Mouse (Mus musculus) midbrain, embryonic 15.5 days (tissue): ENCODE measurements around the gene Fgfr2. TPM values are rescaled to one million over a fixed set of nuclear protein-coding genes. Genes with fewer than 3 reads are reported as not detected.

Experiments used
- ATAC-seq: fragments of 200-750 bp; cut with Nextera tagmentation; replicated peaks from 2 replicates; pipeline ENCODE4 v1.8.0; 2017; ENCODE audit warnings: moderate TSS enrichment
- H3K27ac ChIP-seq: fragments of 300-500 bp; sonication (generic); 2 replicates; pipeline ENCODE4 v1.5.1; 2015; ENCODE audit warnings: mild to moderate bottlenecking, inconsistent platforms
- H3K27me3 ChIP-seq: fragments of 300-500 bp; sonication (generic); replicated peaks from 2 replicates; pipeline ENCODE4 v1.6.1; 2015; ENCODE audit warnings: inconsistent platforms
- H3K36me3 ChIP-seq: fragments of 300-500 bp; sonication (generic); replicated peaks from 2 replicates; pipeline ENCODE4 v1.6.1; 2015; ENCODE audit warnings: inconsistent platforms
- H3K4me1 ChIP-seq: fragments of 300-500 bp; sonication (generic); 2 replicates; pipeline ENCODE4 v1.6.1; 2015; ENCODE audit warnings: inconsistent platforms
- H3K4me2 ChIP-seq: fragments of 300-500 bp; sonication (generic); 2 replicates; pipeline ENCODE4 v1.6.1; 2015; ENCODE audit warnings: inconsistent platforms, mild to moderate bottlenecking, moderate library complexity
- H3K4me3 ChIP-seq: fragments of 300-500 bp; sonication (generic); 2 replicates; pipeline ENCODE4 v1.5.1; 2015; ENCODE audit warnings: mild to moderate bottlenecking, inconsistent platforms
- H3K9ac ChIP-seq: fragments of 300-500 bp; sonication (generic); 2 replicates; pipeline ENCODE4 v1.6.1; 2015; ENCODE audit warnings: mild to moderate bottlenecking, inconsistent platforms
- H3K9me3 ChIP-seq: fragments of 300-500 bp; sonication (generic); 2 replicates; pipeline ENCODE4 v1.6.1; 2016; ENCODE audit warnings: inconsistent platforms
- WGBS: fragments of 180-500 bp; shearing (Covaris S2); methylation state at CpG from one replicate; pipeline ENCODE4 v1.1.7; 2015; ENCODE audit warnings: mixed read lengths; 5-methylcytosine and 5-hydroxymethylcytosine counted together
- polyA plus RNA-seq: library from polyadenylated mRNA; unstranded; fragments of >200 nt; fragmentation: Nextera tagmentation; extraction: Ambion mirVana; gene quantifications from 2 replicates; pipeline ENCODE4 v1.2.1, GENCODE M21; 2015

The Fgfr2 gene
- polyA plus RNA-seq, 1 experiment from 2014 or later, result 23.3 TPM

DNA sequence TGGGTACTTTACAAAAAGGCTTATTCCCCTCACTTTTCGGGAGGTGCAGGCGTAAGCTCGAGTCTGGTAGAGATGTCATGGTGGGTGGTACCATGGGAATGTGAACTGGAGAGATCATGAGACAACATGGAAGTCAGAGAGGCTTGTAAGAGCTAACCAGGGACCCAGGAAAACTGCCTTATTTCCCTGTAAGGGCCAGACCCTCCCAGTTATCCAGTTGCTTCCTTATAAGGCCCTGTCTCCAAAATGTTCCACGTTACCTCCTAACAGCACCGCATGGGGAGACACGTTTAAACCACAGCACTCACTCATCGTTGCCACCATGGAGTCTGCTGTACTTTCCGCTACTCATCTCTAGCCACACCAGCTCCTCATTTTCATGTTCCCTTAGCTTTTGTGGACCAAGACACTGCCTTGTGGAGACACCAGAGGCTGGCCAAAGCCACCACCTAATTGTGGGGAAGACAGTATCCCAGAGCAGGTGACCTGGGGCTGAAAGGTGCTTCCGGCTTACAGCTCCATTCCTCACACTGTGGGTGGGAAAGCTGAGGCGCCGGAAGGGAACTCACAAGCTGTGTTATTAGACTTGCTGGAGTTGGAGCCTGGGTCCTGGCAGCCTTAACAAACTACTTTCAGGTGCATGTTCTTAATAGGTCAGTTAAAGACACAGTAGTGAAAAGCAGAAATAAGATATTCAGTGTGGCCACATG is 2178.2 kb downstream of the Fgfr2 start:
- Histone ChIP-seq H3K36me3 (no peaks in the 10 kb centered on the region), H3K4me1 (no peaks in the 10 kb centered on the region), H3K4me2 (no peak overlapping the region), H3K9ac (no peak overlapping the region), H3K27ac (no peak overlapping the region), H3K27me3 (no peaks in the 10 kb centered on the region), H3K9me3 (no peaks in the 10 kb centered on the region), H3K4me3 (no peak overlapping the region)
- ATAC-seq, result no peak
- WGBS, result 88% methylated on average over 11 of the region's 11 CpGs

DNA sequence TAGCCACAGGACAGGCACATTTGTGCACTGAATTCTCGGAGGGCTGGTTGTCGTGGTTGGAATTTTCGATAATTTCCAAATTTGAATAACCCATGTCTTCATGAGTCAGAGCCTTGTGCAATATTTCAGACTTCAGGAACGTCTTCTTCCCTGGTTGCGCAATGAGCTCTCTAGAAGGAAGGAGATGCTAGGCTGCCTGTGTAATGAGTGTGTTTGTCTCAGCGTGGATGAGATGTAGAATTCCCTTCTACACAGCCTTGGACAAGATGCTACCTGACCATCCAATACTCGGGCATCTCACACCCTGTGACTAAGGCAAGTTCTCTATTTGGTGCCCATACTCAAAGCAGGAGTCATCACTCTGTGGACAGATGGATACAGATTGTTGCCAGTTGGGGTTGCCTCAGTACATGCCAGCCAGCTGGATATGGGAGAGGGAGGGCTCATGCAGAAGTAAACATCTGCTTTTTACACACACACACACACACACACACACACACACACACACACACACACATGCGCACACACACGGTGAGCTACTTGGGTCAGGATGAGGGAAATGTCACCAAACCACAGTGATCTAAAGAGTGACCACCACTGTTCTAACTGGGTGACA is 2179.8 kb downstream of the Fgfr2 start:
- Histone ChIP-seq H3K4me1 (no peaks in the 10 kb centered on the region), H3K4me3 (no peak overlapping the region), H3K4me2 (no peak overlapping the region), H3K36me3 (no peaks in the 10 kb centered on the region), H3K27ac (no peak overlapping the region), H3K9me3 (no peaks in the 10 kb centered on the region), H3K9ac (no peak overlapping the region), H3K27me3 (peaks cover 8% of the 10 kb centered on the region)
- WGBS, result 90% methylated on average over 9 of the region's 9 CpGs
- ATAC-seq, result no peak

DNA sequence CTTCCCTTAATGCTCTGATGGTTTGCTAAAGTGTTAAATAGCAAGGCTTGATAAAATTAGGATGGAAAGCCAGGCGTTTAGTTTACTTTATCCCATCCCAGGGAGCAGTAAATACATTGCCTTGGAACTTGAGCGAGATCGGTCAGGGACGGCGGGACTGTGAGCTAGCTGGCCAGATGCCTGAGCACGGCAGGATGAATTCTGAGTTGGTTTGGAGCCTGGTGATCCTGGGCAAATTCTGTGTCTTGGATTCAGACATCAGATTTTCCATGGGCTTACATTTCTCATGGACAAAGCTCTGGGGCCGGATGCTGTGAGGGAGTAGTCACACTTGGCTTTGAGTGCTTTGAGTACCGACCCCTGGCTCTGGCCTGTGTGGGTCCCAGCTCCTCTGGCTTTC is 2182.4 kb downstream of the Fgfr2 start:
- H3K9ac ChIP-seq, result no peak overlapping the region
- H3K27ac ChIP-seq, result no peak overlapping the region
- H3K27me3 ChIP-seq, result peaks cover 34% of the 10 kb centered on the region
- no peaks in the 10 kb centered on the region for H3K36me3 ChIP-seq
- peaks cover 12% of the 10 kb centered on the region for H3K4me1 ChIP-seq
- no peak overlapping the region for H3K4me3 ChIP-seq
- no peaks in the 10 kb centered on the region for H3K9me3 ChIP-seq
- no peak overlapping the region for H3K4me2 ChIP-seq
- WGBS, result 65% methylated on average over 8 of the region's 8 CpGs
- no peak for ATAC-seq

DNA sequence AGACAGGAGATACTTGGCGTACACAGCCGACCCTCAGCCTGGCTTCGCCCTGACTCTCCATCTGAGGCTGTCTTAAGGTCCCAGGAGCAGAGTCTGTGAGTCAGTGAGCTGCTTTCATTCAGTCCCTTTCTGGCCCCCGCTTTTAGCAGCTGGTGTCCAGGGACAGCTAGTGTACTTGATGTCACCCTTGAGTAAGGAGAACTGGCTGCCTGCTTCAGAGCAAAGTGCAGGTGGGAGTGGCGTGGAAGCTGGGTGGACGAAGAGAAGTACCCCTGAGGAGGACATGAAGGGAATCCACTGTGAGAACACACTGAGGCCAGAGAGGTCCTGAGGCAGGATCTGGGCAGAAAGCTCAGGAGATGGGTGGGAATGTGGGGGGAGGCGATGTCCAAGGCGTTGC is 2184.3 kb downstream of the Fgfr2 start:
- H3K36me3 ChIP-seq, result no peaks in the 10 kb centered on the region
- ATAC-seq, result no peak
- no peak overlapping the region for H3K4me2 ChIP-seq
- 85% methylated on average over 8 of the region's 8 CpGs for WGBS
- peaks cover 52% of the 10 kb centered on the region for H3K27me3 ChIP-seq
- H3K27ac ChIP-seq, result no peak overlapping the region
- H3K9me3 ChIP-seq, result no peaks in the 10 kb centered on the region
- H3K4me3 ChIP-seq, result no peak overlapping the region
- H3K9ac ChIP-seq, result no peak overlapping the region
- H3K4me1 ChIP-seq, result peaks cover 18% of the 10 kb centered on the region

DNA sequence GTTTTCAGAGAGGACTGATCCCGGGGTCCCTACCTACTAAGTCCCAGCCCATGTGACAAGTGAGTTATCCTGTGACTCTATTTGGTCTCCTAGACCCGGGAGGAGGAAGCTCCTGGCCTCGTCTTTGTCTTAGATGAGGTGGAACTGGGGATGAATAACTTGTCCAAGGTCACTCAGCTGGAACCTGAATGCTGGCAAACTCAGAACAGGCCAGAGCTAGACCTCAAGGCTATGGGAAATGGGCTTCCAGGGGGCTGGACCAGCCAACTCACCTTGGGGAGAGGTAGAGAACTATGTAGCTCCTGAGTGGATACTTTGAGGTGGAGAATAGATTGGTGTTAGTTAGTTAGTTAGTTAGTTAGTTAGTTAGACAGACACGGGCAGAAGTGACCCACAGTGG is 2185.1 kb downstream of the Fgfr2 start:
- no peak overlapping the region for H3K27ac ChIP-seq
- H3K4me3 ChIP-seq, result no peak overlapping the region
- ATAC-seq, result no peak
- H3K27me3 ChIP-seq, result peaks cover 61% of the 10 kb centered on the region
- WGBS, result 53% methylated on average over 4 of the region's 4 CpGs
- no peaks in the 10 kb centered on the region for H3K9me3 ChIP-seq
- H3K36me3 ChIP-seq, result no peaks in the 10 kb centered on the region
- H3K4me2 ChIP-seq, result no peak overlapping the region
- H3K9ac ChIP-seq, result no peak overlapping the region
- H3K4me1 ChIP-seq, result peaks cover 18% of the 10 kb centered on the region

DNA sequence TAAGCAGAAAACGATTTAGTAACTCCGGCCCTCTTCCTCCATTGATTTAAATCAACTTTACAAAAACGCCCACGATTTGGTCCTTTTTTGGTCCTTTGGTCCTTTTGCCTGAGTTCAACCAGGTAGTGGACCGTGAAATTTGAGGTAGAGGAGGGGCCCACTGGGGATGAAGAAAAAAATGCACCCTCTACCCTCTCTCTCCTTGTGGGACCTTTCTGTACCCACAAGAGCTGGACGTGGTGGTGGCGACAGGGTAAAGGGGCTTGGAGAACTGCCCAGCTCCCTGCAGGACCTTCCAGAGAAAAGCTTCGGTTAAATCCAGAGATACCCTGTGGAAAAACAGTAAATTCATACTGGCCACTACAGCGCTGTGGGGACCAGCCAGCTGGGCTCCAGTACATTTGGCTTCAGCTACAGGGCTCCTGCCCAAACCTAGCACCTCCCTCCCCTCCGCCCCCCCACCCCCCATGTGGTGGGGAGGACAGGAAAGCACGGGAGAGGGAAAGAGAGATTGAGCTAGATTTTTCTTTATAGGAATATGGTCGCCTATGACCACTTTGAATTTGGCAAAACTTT is 2185.8 kb downstream of the Fgfr2 start:
- H3K27me3 ChIP-seq, result peaks cover 63% of the 10 kb centered on the region
- no peak overlapping the region for H3K27ac ChIP-seq
- H3K9me3 ChIP-seq, result no peaks in the 10 kb centered on the region
- peaks cover 18% of the 10 kb centered on the region for H3K4me1 ChIP-seq
- ATAC-seq, result no peak
- 30% methylated on average over 12 of the region's 12 CpGs for WGBS
- peak overlapping the region; percentile 63; the same call in 1 of the 2 replicates for H3K4me2 ChIP-seq
- no peaks in the 10 kb centered on the region for H3K36me3 ChIP-seq
- no peak overlapping the region for H3K4me3 ChIP-seq
- H3K9ac ChIP-seq, result no peak overlapping the region

DNA sequence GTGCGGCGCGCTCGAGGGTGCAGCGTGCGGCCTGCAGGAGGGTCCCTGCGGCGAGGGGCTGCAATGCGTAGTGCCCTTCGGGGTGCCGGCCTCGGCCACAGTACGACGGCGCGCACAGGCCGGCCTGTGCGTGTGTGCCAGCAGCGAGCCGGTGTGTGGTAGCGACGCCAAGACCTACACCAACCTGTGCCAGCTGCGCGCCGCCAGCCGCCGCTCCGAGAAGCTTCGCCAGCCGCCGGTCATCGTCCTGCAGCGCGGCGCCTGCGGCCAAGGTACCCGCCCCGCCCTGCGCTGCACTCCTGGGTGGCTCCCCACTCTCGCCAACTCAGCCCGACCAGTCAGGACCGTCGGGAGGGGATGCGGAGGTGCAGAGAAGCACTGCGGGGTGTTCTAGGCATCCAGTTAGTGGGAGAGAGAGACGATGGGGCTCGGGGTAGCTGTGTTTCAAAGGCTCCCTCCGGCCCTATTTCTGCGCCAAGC is 2186.6 kb downstream of the Fgfr2 start:
- Histone ChIP-seq H3K27ac (no peak overlapping the region), H3K27me3 (peaks cover 63% of the 10 kb centered on the region), H3K4me3 (peak overlapping the region; percentile 44), H3K4me1 (peaks cover 18% of the 10 kb centered on the region), H3K9me3 (no peaks in the 10 kb centered on the region), H3K36me3 (no peaks in the 10 kb centered on the region), H3K9ac (no peak overlapping the region), H3K4me2 (peak overlapping the region; percentile 63)
- 0 out of 2 replicates have a peak, but pooled peaks have one; percentile 14 for ATAC-seq
- WGBS, result under 1% methylated on average over 46 of the region's 49 CpGs

DNA sequence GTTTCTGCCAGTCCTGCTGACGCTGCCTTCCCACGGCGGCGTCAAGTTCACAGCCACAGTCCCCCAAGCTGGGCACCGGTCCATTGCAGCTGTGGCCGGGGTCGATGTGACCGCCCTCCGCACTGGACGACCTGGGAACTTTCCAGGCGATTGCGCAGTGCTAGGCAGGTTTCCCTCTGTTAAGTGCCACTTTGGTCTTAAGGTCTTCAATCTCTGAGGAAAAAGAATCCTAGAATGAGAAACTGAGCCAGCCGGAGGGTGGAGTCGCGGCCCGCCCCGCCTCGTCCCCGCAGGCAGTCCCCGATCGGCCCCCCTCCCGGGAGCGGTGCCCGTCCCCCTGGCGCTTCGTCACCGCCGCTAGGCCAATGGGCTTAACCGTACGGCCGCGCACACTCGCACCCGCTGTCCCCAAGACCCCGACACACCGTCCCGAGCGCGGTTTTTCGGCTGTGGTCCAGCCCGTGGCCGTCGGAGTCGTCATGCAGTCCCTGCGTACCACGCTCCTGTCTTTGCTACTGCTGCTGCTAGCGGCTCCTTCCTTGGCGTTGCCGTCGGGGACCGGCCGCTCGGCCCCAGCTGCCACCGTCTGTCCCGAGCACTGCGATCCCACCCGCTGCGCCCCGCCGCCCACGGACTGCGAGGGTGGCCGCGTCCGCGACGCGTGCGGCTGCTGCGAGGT is 2187.2 kb downstream of the Fgfr2 start, which contains the start of gene Htra1:
Gene Htra1 (plus strand): TSS at position 319 of the 679 bp plus-strand sequence.
- ATAC-seq, result peak; percentile 72; the same call in 1 of the 2 replicates
- Histone ChIP-seq H3K27ac (no peak within 1 kb of the TSS), H3K27me3 (peaks cover 63% of the 10 kb centered on the region), H3K4me1 (peaks cover 18% of the 10 kb centered on the region), H3K9me3 (no peaks in the 10 kb centered on the region), H3K4me2 (peak within 1 kb of the TSS; percentile 63), H3K36me3 (no peaks in the 10 kb centered on the region), H3K4me3 (peak within 1 kb of the TSS; percentile 44), H3K9ac (no peak within 1 kb of the TSS)
- under 1% methylated on average over 70 of the region's 70 CpGs for WGBS

DNA sequence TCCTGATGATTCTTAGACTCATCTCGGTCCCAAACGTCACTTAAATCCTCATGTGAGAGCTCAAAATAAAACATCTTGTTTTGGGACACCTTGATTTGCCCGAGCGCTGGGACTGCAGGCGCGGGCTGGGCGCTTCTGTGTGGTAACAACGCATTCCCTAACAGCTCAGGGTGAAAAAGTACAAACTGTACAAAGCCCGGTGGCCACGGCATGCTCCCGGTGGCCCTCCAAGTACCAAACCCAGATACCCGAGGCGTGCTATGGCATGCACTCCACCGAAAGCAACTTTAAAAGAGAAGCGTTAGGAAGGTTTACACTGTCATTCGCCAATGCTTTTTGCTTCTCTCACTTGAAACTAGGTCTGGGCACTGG is 2187.7 kb downstream of the Fgfr2 start:
- Histone ChIP-seq H3K4me3 (peak overlapping the region; percentile 44), H3K4me2 (peak overlapping the region; percentile 63), H3K27ac (no peak overlapping the region), H3K27me3 (peaks cover 63% of the 10 kb centered on the region), H3K4me1 (peaks cover 18% of the 10 kb centered on the region), H3K9me3 (no peaks in the 10 kb centered on the region), H3K9ac (no peak overlapping the region), H3K36me3 (no peaks in the 10 kb centered on the region)
- no peak for ATAC-seq
- 13% methylated on average over 16 of the region's 16 CpGs for WGBS

DNA sequence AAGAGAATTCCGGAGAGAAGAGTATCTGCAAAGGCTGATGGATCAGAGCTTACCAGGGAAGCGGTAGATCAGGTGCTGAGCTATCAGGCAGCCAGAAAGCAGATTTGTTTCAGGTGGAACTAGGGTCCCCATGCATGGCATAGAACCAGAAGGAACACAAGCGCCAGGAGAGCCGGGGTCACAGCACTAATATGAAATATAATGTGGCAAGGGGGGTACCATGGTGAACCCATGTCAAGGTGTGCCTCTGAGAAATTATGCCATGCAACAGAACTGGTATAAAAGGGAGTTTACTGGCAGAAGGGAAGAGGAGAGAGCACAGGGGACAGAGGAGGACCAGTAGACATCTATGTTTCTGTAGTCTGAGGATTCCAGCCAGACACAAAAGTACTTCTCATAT is 2188.5 kb downstream of the Fgfr2 start:
- no peak overlapping the region for H3K4me3 ChIP-seq
- H3K9ac ChIP-seq, result no peak overlapping the region
- H3K4me2 ChIP-seq, result no peak overlapping the region
- no peak overlapping the region for H3K27ac ChIP-seq
- no peak for ATAC-seq
- H3K9me3 ChIP-seq, result no peaks in the 10 kb centered on the region
- peaks cover 18% of the 10 kb centered on the region for H3K4me1 ChIP-seq
- H3K36me3 ChIP-seq, result no peaks in the 10 kb centered on the region
- WGBS, result 86% methylated on average over 4 of the region's 4 CpGs
- H3K27me3 ChIP-seq, result peaks cover 63% of the 10 kb centered on the region

DNA sequence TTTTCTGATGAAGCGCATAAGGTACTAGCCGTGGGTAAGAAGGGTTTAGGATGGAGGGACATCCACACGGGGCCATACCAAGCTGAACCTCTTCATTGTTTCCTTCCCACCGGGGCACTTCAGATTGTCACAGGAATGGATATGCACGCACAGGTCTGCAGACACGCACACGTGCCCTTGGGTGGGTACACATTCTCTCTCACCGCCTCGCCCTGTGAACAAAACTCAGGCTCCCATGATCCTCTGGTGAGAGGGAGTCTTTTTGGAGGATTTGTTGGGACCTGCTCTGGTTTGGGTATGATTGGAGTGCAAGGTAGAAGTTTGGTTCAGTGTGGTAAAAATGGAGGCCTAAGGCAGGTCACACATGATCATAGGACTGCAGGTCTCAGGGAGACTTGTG is 2190.2 kb downstream of the Fgfr2 start:
- no peak for ATAC-seq
- H3K27me3 ChIP-seq, result peaks cover 51% of the 10 kb centered on the region
- no peak overlapping the region for H3K27ac ChIP-seq
- no peak overlapping the region for H3K4me2 ChIP-seq
- H3K36me3 ChIP-seq, result no peaks in the 10 kb centered on the region
- 89% methylated on average over 9 of the region's 9 CpGs for WGBS
- no peaks in the 10 kb centered on the region for H3K9me3 ChIP-seq
- no peak overlapping the region for H3K9ac ChIP-seq
- no peak overlapping the region for H3K4me3 ChIP-seq
- H3K4me1 ChIP-seq, result peaks cover 18% of the 10 kb centered on the region

DNA sequence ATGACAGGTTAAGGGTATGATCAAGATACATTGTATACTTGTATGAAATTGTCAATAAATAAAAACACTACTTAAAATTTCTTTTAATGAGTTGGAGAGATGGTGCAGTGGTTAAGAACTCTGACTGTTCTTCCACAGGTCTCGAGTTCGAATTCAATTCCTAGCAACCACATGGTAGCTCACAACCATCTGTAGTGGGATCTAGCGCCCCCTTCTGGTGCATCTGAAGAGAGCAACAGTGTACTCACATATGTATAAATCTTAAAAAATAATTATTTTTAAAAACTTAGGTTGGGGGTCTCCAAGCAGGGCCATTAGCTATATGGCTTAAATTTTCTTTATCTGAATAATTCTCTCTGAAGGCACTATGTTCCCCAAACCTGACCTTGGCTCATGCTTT is 2192.7 kb downstream of the Fgfr2 start:
- no peaks in the 10 kb centered on the region for H3K9me3 ChIP-seq
- no peaks in the 10 kb centered on the region for H3K36me3 ChIP-seq
- no peak overlapping the region for H3K4me3 ChIP-seq
- H3K27me3 ChIP-seq, result peaks cover 27% of the 10 kb centered on the region
- peaks cover 3% of the 10 kb centered on the region; the same call in 1 of the 2 replicates for H3K4me1 ChIP-seq
- H3K9ac ChIP-seq, result no peak overlapping the region
- WGBS, result 66% methylated on average over 3 of the region's 3 CpGs
- no peak overlapping the region for H3K4me2 ChIP-seq
- ATAC-seq, result no peak
- H3K27ac ChIP-seq, result no peak overlapping the region
